Mouse (Mus musculus) kidney, embryonic 15.5 days (tissue): ENCODE results near the gene Neil1. TPM values are rescaled to one million over a fixed set of nuclear protein-coding genes. Genes with fewer than 3 reads are reported as not detected.

ENCODE experiments used
- ATAC-seq: fragments of 200-750 bp; cut with Nextera tagmentation; replicated peaks from 2 replicates; pipeline ENCODE4 v1.8.0; 2017; ENCODE audit warnings: moderate TSS enrichment; ENCODE audit not compliant: low FRiP score
- H3K27ac ChIP-seq: fragments of 300-500 bp; sonication (generic); 2 replicates; pipeline ENCODE4 v1.5.1; 2015; ENCODE audit warnings: mild to moderate bottlenecking, inconsistent platforms
- H3K27me3 ChIP-seq: fragments of 300-500 bp; sonication (generic); 2 replicates; pipeline ENCODE4 v1.6.1; 2015; ENCODE audit warnings: inconsistent platforms
- H3K36me3 ChIP-seq: fragments of 300-500 bp; sonication (generic); 2 replicates; pipeline ENCODE4 v1.6.1; 2015; ENCODE audit warnings: inconsistent platforms
- H3K4me1 ChIP-seq: fragments of 300-500 bp; sonication (generic); 2 replicates; pipeline ENCODE4 v1.6.1; 2015; ENCODE audit warnings: inconsistent platforms
- H3K4me2 ChIP-seq: fragments of 300-500 bp; sonication (generic); 2 replicates; pipeline ENCODE4 v1.6.1; 2015; ENCODE audit warnings: moderate library complexity, mild to moderate bottlenecking, inconsistent platforms
- H3K4me3 ChIP-seq: fragments of 300-500 bp; sonication (generic); replicated peaks from 2 replicates; pipeline ENCODE4 v1.5.1; 2015; ENCODE audit warnings: mild to moderate bottlenecking, inconsistent platforms
- H3K9ac ChIP-seq: fragments of 300-500 bp; sonication (generic); 2 replicates; pipeline ENCODE4 v1.6.1; 2015; ENCODE audit warnings: mild to moderate bottlenecking, inconsistent platforms
- H3K9me3 ChIP-seq: fragments of 300-500 bp; sonication (generic); replicated peaks from 2 replicates; pipeline ENCODE4 v1.6.1; 2016; ENCODE audit warnings: inconsistent platforms
- WGBS: fragments of 180-500 bp; shearing (Covaris S2); methylation state at CpG from one replicate; pipeline ENCODE4 v1.1.7; 2015; ENCODE audit warnings: mixed read lengths; 5-methylcytosine and 5-hydroxymethylcytosine counted together
- polyA plus RNA-seq: library from polyadenylated mRNA; unstranded; fragments of >200 nt; fragmentation: Nextera tagmentation; extraction: Ambion mirVana; gene quantifications from 2 replicates; pipeline ENCODE4 v1.2.1, GENCODE M21; 2015

Gene Neil1
- polyA plus RNA-seq, 1 experiment from 2014 or later, result 9.7 TPM

DNA sequence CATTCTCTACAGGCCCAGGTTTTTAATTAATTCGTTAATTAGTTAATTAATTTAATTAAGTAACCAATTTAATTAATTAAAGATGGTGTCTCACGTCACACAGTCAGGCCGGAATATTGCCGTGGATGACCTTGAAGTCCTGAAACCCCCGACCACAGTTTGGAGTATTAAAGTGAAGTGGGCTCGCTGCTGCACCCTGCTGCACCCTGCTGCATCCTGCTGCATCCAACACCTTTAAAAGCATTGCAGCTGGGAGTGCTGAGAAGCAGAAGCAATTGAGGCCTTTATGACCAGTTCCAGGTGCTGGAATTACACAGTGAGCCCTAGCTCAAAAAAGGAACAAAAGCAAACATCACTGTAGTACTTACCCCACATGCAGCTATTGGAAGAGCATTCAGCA lies 4.2 kb upstream of the Neil1 start:
- Histone ChIP-seq H3K9ac (no peak overlapping the region), H3K4me2 (no peak overlapping the region), H3K36me3 (peaks cover 15% of the 10 kb centered on the region), H3K4me1 (peaks cover 17% of the 10 kb centered on the region), H3K27ac (no peak overlapping the region), H3K4me3 (no peak overlapping the region), H3K27me3 (no peaks in the 10 kb centered on the region), H3K9me3 (no peaks in the 10 kb centered on the region)
- ATAC-seq, result no peak
- 45% methylated on average over 6 of the region's 6 CpGs for WGBS

GRCm38 (mm10) chr9:57150192-57150591 lies 2.1 kb upstream of the Neil1 start:
- Histone ChIP-seq H3K4me1 (peaks cover 16% of the 10 kb centered on the region), H3K9ac (no peak overlapping the region), H3K27me3 (no peaks in the 10 kb centered on the region), H3K4me3 (no peak overlapping the region), H3K4me2 (no peak overlapping the region), H3K9me3 (no peaks in the 10 kb centered on the region), H3K27ac (no peak overlapping the region), H3K36me3 (peaks cover 9% of the 10 kb centered on the region)
- ATAC-seq, result no peak
- 88% methylated on average over 5 of the region's 5 CpGs for WGBS

DNA sequence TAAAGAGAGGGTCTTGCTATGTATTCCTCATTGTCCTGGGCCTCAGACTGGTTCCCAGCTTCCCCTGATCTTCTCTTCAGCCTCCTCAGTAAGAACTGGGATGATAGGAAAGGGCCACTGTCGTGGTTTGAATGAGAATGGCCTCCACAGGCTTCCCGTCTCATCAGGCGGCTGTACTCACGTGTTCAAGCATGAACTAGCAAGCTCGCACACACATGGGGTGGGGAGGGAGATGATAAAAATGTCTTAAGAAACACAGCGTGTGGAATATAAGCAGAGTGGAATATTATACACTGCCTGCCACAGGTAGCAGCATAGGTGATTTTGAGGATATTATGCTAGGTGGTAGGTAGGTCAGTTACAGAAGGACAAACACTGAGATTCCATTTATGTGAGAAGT lies 916 bp upstream of the Neil1 start:
- Histone ChIP-seq H3K27ac (peak overlapping the region; percentile 93), H3K4me2 (peak overlapping the region; percentile 75), H3K4me1 (peaks cover 16% of the 10 kb centered on the region), H3K27me3 (no peaks in the 10 kb centered on the region), H3K9ac (no peak overlapping the region), H3K9me3 (no peaks in the 10 kb centered on the region), H3K36me3 (peaks cover 8% of the 10 kb centered on the region; the same call in 1 of the 2 replicates), H3K4me3 (peak overlapping the region; percentile 59)
- 74% methylated on average over 6 of the region's 6 CpGs for WGBS
- no peak for ATAC-seq

DNA sequence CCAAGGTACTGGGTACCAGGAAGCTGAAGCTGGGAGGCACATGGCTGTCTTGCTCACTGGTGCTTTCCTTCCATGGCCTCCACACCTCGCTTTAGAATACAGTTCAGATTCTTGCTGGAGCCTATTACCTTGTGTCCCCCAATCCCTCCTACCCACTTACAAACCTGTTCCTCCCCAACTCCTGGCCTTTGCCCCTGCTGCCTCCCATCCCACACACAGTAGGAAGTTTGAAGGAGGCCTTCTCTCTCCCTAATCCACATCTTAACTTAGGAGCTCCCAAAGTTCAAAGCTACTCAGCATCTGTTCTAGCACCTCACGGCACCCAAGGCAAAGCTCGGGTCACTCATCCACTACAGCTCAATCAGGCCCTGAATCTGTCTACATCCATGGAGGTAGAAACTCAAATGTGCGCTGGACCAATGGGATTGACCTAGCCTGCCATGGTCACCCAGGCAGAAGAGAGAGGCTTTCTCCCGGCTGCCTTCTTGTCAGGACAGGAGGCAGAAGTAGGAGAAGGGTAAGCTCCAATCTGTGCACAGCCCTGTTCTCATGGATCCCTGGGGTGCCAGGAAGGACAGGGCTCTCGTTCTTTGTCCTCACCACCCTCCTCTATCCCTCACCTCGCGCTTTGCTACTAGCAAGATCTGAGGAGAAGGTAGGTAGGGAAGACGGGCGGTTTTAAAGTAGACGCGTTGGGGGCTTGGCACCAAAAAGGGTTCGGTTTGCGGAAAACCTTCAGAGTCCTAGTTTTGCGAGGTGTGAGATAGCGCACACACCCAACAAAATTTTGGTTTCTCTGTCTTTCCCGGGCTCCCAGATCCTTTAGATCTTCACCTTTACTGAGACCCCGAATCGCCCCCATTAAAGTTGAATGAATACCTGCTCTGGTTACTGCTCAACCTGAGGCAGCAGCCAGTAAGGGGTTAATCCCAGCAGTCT lies 631 bp downstream of the Neil1 start:
- Histone ChIP-seq H3K9me3 (no peaks in the 10 kb centered on the region), H3K4me1 (peaks cover 16% of the 10 kb centered on the region), H3K9ac (peak overlapping the region; percentile 50), H3K4me2 (peak overlapping the region; percentile 75), H3K4me3 (peak overlapping the region; percentile 59), H3K36me3 (peaks cover 22% of the 10 kb centered on the region; the same call in 1 of the 2 replicates), H3K27me3 (no peaks in the 10 kb centered on the region), H3K27ac (peak overlapping the region; percentile 93)
- WGBS, result 7% methylated on average over 19 of the region's 19 CpGs
- ATAC-seq, result peak; percentile 23

- no peak for ATAC-seq
- H3K9me3 ChIP-seq, result no peaks in the 10 kb centered on the region
- H3K9ac ChIP-seq, result no peak overlapping the region
- WGBS, result 84% methylated on average over 17 of the region's 17 CpGs
- peak overlapping the region; percentile 59 for H3K4me3 ChIP-seq
- H3K27me3 ChIP-seq, result no peaks in the 10 kb centered on the region
- H3K4me1 ChIP-seq, result peaks cover 16% of the 10 kb centered on the region
- H3K27ac ChIP-seq, result no peak overlapping the region
- peak overlapping the region; percentile 75 for H3K4me2 ChIP-seq
- H3K36me3 ChIP-seq, result peaks cover 31% of the 10 kb centered on the region
These were observed 1.5 kb downstream of the Neil1 start for GRCm38 (mm10) chr9:57146451-57147066.

DNA sequence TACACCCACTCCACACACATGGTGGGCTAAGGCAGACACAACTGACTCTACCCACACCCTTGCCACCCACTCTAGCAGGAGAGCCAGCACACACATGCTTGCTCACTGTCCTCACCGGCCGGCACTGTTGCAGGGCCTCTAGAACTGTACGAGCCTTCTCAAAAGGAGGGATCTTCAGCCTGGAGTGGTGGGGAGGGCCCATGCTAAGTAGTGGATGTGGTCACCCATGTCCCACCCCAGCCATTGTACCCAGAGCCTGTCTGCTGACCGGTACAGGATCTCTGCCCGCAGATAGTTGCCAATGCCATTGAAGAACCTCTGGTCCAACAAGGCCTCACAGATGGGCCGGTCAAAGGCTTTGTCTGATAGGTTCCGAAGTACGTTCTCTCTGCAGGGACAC lies 3.3 kb downstream of the Neil1 start:
- H3K9me3 ChIP-seq, result no peaks in the 10 kb centered on the region

DNA sequence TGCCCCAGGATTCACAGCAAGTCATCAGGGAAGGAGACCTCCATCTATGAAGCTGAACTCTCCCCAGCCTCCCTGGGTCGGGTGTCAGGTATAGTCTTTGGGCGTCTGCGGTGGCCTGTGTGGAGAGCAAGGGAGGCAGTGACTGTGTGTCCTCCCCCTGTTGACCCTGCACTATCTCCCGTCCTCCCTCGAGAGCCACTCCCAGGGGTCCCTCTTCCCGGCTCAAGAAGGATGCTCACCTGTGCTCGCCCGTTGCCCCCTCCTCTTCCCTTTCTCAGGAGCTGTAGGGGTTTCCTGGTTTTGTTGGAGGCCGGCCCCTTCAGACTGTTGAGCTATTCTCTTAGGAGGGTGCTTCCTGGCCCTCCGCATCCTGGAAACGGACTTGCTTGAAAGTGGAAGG lies 4.9 kb downstream of the Neil1 start:
- no peak overlapping the region for H3K4me2 ChIP-seq
- peaks cover 10% of the 10 kb centered on the region for H3K4me1 ChIP-seq
- peaks cover 64% of the 10 kb centered on the region for H3K36me3 ChIP-seq
- 80% methylated on average over 11 of the region's 11 CpGs for WGBS
- H3K27me3 ChIP-seq, result no peaks in the 10 kb centered on the region
- no peak for ATAC-seq
- H3K27ac ChIP-seq, result no peak overlapping the region
- H3K9ac ChIP-seq, result no peak overlapping the region
- H3K4me3 ChIP-seq, result no peak overlapping the region
- H3K9me3 ChIP-seq, result no peaks in the 10 kb centered on the region

More for the DNA sequence above, 3.3 kb downstream of the Neil1 start:
- Histone ChIP-seq H3K27me3 (no peaks in the 10 kb centered on the region), H3K27ac (no peak overlapping the region), H3K9ac (no peak overlapping the region), H3K4me1 (peaks cover 16% of the 10 kb centered on the region), H3K4me3 (no peak overlapping the region), H3K36me3 (peaks cover 49% of the 10 kb centered on the region), H3K4me2 (no peak overlapping the region)
- no peak for ATAC-seq
- 92% methylated on average over 8 of the region's 8 CpGs for WGBS

- 90% methylated on average over 17 of the region's 17 CpGs for WGBS
- Histone ChIP-seq H3K9ac (no peak overlapping the region), H3K4me3 (no peak overlapping the region), H3K36me3 (peaks cover 80% of the 10 kb centered on the region), H3K27ac (no peak overlapping the region), H3K4me2 (no peak overlapping the region), H3K9me3 (no peaks in the 10 kb centered on the region), H3K4me1 (peaks cover 3% of the 10 kb centered on the region; the same call in 1 of the 2 replicates), H3K27me3 (no peaks in the 10 kb centered on the region)
- no peak for ATAC-seq
These were observed 6.4 kb downstream of the Neil1 start for GRCm38 (mm10) chr9:57141417-57142353.

- 88% methylated on average over 5 of the region's 5 CpGs for WGBS
- ATAC-seq, result no peak
These were observed 8.5 kb downstream of the Neil1 start for GRCm38 (mm10) chr9:57139571-57139970.

GRCm38 (mm10) chr9:57139110-57139509 lies 9.0 kb downstream of the Neil1 start:
- peaks cover 96% of the 10 kb centered on the region for H3K36me3 ChIP-seq
- no peaks in the 10 kb centered on the region for H3K27me3 ChIP-seq
- H3K9me3 ChIP-seq, result no peaks in the 10 kb centered on the region
- WGBS, result 90% methylated on average over 9 of the region's 9 CpGs
- no peaks in the 10 kb centered on the region for H3K4me1 ChIP-seq
- ATAC-seq, result no peak
- no peak overlapping the region for H3K9ac ChIP-seq
- H3K4me3 ChIP-seq, result no peak overlapping the region
- no peak overlapping the region for H3K27ac ChIP-seq
- no peak overlapping the region for H3K4me2 ChIP-seq

More at GRCm38 (mm10) chr9:57139571-57139970, 8.5 kb downstream of the Neil1 start:
- H3K9me3 ChIP-seq, result no peaks in the 10 kb centered on the region
- H3K27me3 ChIP-seq, result no peaks in the 10 kb centered on the region
- H3K9ac ChIP-seq, result no peak overlapping the region
- no peak overlapping the region for H3K27ac ChIP-seq
- no peak overlapping the region for H3K4me2 ChIP-seq
- H3K4me3 ChIP-seq, result no peak overlapping the region
- H3K36me3 ChIP-seq, result peaks cover 96% of the 10 kb centered on the region
- no peaks in the 10 kb centered on the region for H3K4me1 ChIP-seq

- no peak for ATAC-seq
- no peak overlapping the region for H3K27ac ChIP-seq
- H3K36me3 ChIP-seq, result peaks cover 92% of the 10 kb centered on the region
- H3K27me3 ChIP-seq, result no peaks in the 10 kb centered on the region
- H3K4me3 ChIP-seq, result no peak overlapping the region
- no peak overlapping the region for H3K4me2 ChIP-seq
- H3K4me1 ChIP-seq, result no peaks in the 10 kb centered on the region
- H3K9me3 ChIP-seq, result no peaks in the 10 kb centered on the region
- H3K9ac ChIP-seq, result no peak overlapping the region
- WGBS, result 94% methylated on average over 6 of the region's 6 CpGs
These were observed 9.6 kb downstream of the Neil1 start for GRCm38 (mm10) chr9:57138507-57138906.
